Mouse (Mus musculus): ENCODE results near the gene Cflar. TPM values are rescaled to one million over a fixed set of nuclear protein-coding genes. Genes with fewer than 3 reads are reported as not detected.
"Not testable (repeated sequence)": the region's sequence is repeated elsewhere in the genome, so short reads cannot be mapped to it uniquely, and the experiment has no call there.

Gene Cflar
- total RNA-seq, 2 experiments from 2014 or later: 23.9 to 25.8 TPM

- DNase-seq (ENCODE audit: low spot score in 2 of 2): no peak
- intact Hi-C loops (cut with DNase I): loop anchor here (2.0 to 5.0 kb wide), 3 partner anchors 129 to 373 kb away; no protein-coding TSS in a partner anchor
Observed at GRCm38 (mm10) chr1:58769701-58770100, 58.4 kb downstream of the Cflar start.

GRCm38 (mm10) chr1:58770111-58770720 lies 58.9 kb downstream of the Cflar start:
- intact Hi-C loops (cut with DNase I): loop anchor here (2.0 to 5.0 kb wide), 3 partner anchors 129 to 373 kb away; no protein-coding TSS in a partner anchor
- DNase-seq (ENCODE audit: low spot score in 2 of 2): peak; percentile 71 to 76

GRCm38 (mm10) chr1:58772084-58772483 lies 60.8 kb downstream of the Cflar start:
- DNase-seq (ENCODE audit: low spot score in 2 of 2): no peak
- intact Hi-C loops (cut with DNase I): loop anchor here (5.0 kb wide), 1 partner anchor 220 kb away; no protein-coding TSS in a partner anchor

GRCm38 (mm10) chr1:58773280-58773679 lies 62.0 kb downstream of the Cflar start:
- no peak for DNase-seq (ENCODE audit: low spot score in 2 of 2)
- intact Hi-C loops (cut with DNase I): loop anchor here (5.0 kb wide), 1 partner anchor 219 kb away; no protein-coding TSS in a partner anchor

- DNase-seq (ENCODE audit: low spot score in 2 of 2): peak in 1 of 2 experiments; percentile 27
- intact Hi-C loops (cut with DNase I): loop anchor here (5.0 kb wide), 1 partner anchor 218 kb away; no protein-coding TSS in a partner anchor
Observed at GRCm38 (mm10) chr1:58773905-58774304, 62.6 kb downstream of the Cflar start.

- DNase-seq (ENCODE audit: low spot score in 2 of 2): no peak
- intact Hi-C loops (cut with DNase I): no loop called here
Observed at GRCm38 (mm10) chr1:58775361-58775760, 64.1 kb downstream of the Cflar start.

GRCm38 (mm10) chr1:58777583-58777982 lies 66.3 kb downstream of the Cflar start:
- intact Hi-C loops (cut with DNase I): no loop called here

GRCm38 (mm10) chr1:58778226-58778625 lies 66.9 kb downstream of the Cflar start:
- intact Hi-C loops (cut with DNase I): no loop called here
- no peak for DNase-seq (ENCODE audit: low spot score in 2 of 2)

More at GRCm38 (mm10) chr1:58777583-58777982, 66.3 kb downstream of the Cflar start:
- DNase-seq (ENCODE audit: low spot score in 2 of 2): no peak

GRCm38 (mm10) chr1:58786276-58786675 lies 75.0 kb downstream of the Cflar start:
- intact Hi-C loops (cut with DNase I): no loop called here
- no peak for DNase-seq (ENCODE audit: low spot score in 2 of 2)

GRCm38 (mm10) chr1:58788410-58788809 lies 77.1 kb downstream of the Cflar start:
- no peak for DNase-seq (ENCODE audit: low spot score in 2 of 2)
- intact Hi-C loops (cut with DNase I): no loop called here

- intact Hi-C loops (cut with DNase I): no loop called here
- no peak for DNase-seq (ENCODE audit: low spot score in 2 of 2)
Observed at GRCm38 (mm10) chr1:58794705-58795104, 83.4 kb downstream of the Cflar start.

- intact Hi-C loops (cut with DNase I): no loop called here
- DNase-seq (ENCODE audit: low spot score in 2 of 2): no peak
Observed at GRCm38 (mm10) chr1:58795291-58796058, 84.2 kb downstream of the Cflar start, which contains the start of gene Casp8. Gene Casp8 (plus strand): TSS chr1:58795374.

- intact Hi-C loops (cut with DNase I): no loop called here
- DNase-seq (ENCODE audit: low spot score in 2 of 2): no peak
Observed at GRCm38 (mm10) chr1:58796059-58796363, 84.7 kb downstream of the Cflar start.

GRCm38 (mm10) chr1:58796853-58797252 lies 85.5 kb downstream of the Cflar start:
- intact Hi-C loops (cut with DNase I): no loop called here
- no peak for DNase-seq (ENCODE audit: low spot score in 2 of 2)

- intact Hi-C loops (cut with DNase I): no loop called here
- no peak for DNase-seq (ENCODE audit: low spot score in 2 of 2)
Observed at GRCm38 (mm10) chr1:58797370-58797769, 86.1 kb downstream of the Cflar start.

- DNase-seq (ENCODE audit: low spot score in 2 of 2): no peak
- intact Hi-C loops (cut with DNase I): no loop called here
Observed at GRCm38 (mm10) chr1:58798911-58799310, 87.6 kb downstream of the Cflar start.

- intact Hi-C loops (cut with DNase I); DNase-seq (ENCODE audit: low spot score in 2 of 2): not testable (repeated sequence)
Observed at GRCm38 (mm10) chr1:58800644-58801043, 89.3 kb downstream of the Cflar start.

GRCm38 (mm10) chr1:58801558-58802285 lies 90.4 kb downstream of the Cflar start:
- intact Hi-C loops (cut with DNase I): no loop called here
- no peak for DNase-seq (ENCODE audit: low spot score in 2 of 2)

- DNase-seq (ENCODE audit: low spot score in 2 of 2): peak in 1 of 2 experiments; percentile 24
- intact Hi-C loops (cut with DNase I): no loop called here
Observed at GRCm38 (mm10) chr1:58802322-58803273, 91.3 kb downstream of the Cflar start.

Measured in left cerebral cortex, postnatal 25 days (tissue).